Mouse (Mus musculus) embryo, embryonic 9.5 days (tissue): ENCODE data around the gene Ccnd1.

Experiments used
- DNase-seq: peaks from one replicate; pipeline ENCODE4 v3.0.0-alpha.2; 2017; ENCODE audit errors: extremely low spot score

The Ccnd1 gene

DNA sequence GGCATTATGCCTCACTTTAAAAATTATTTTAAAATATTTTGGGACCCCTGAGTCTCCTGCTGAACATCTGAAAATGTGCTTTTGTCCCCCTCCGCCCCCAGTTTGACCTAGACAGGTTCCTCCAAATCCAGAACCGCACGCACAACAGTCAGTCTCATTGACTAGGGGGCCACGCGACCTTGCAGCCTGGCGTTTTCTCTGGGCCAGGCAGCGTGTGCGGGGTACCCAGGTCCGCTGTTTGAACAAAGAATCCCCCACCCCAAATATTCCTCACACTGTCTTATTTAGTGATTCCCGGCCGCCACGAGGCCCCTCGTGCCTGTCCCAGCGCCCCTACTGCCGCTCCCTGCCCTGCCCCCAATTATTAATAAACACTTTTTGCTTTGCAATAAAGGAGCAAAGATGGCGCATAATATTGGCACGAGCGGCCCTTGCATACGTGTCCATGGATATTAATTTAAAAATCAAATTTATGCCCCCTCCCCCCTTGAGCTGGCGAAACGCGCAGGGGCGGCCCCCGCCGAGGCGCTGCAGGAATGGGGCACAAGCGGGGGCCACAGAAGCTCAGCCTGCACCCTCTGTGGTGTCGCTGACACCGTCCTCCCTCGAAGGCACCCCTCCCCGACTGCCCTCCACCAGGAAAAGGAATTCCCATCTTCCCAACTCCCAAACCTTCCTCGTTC lies 923 bp downstream of the Ccnd1 start:
- no peak for DNase-seq

DNA sequence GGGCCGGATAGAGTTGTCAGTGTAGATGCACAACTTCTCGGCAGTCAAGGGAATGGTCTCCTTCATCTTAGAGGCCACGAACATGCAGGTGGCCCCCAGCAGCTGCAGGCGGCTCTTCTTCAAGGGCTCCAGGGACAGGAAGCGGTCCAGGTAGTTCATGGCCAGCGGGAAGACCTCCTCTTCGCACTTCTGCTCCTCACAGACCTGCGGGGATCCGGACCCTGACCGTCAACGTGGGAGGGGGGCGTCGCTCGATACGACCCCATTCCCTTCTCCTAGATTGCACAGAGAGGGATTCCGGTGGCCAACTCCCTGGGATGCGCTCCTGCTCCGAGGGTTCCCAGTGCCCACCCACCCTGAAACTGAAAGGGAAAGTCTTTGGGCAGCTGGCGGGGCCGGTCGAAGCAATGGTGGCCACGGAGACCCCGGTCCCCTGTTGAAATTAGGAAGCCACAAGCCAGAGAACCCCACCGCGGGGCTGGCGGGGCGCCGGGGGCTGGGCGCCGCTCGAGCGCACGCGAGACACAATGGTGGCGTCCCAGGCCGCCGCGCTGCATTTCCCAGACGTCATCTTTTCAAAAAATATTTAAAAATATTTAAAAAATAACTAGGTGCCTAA lies 1.7 kb downstream of the Ccnd1 start:
- peak; percentile 50 for DNase-seq

DNA sequence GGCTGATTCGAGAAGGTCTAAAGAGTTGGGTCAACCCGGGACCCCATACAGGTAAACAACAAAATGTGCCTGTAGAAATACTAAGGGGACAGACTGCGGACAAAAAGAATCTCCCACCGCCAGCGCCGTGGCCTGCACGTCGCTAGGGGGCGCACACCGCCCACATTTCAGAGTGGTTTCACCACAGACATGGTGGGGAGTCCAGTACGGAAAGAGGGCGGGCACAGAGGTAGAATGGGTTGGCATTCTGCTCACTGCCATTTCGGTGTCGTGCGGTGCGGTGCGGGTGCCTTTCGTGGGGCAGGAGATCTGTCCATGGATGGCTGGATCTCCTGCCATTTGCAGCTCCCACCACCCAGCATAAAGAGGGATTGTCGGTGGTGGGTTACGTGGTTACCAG lies 2.2 kb downstream of the Ccnd1 start:
- DNase-seq = peak; percentile 91

DNA sequence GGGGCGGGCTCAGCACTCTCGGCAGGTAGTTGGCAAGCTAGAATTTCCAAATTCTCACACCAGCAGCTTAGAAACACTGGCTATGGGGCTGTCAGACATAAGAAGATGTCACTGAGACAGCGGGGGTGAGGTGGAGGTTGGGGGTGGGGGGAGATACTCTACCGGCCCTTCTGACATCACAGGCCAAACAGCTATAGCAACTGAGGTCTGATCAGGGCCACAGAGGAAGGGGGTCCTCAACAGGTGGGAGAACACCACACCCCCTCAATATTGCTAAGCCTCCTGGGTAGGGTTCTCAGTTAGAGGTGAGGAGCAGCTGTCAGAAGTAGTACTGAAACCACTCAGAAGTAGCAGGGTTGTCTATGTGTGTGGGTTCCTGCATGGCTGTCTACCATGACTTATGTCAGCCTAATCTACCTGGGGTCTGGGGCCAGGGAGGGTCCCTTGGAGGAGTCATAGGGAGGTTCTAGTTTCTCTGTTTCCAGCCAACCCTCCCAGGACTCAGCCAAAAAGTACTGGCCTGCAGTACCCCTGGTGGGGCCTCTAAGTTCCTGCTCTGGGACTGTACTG lies 3.3 kb downstream of the Ccnd1 start:
- DNase-seq = no peak

DNA sequence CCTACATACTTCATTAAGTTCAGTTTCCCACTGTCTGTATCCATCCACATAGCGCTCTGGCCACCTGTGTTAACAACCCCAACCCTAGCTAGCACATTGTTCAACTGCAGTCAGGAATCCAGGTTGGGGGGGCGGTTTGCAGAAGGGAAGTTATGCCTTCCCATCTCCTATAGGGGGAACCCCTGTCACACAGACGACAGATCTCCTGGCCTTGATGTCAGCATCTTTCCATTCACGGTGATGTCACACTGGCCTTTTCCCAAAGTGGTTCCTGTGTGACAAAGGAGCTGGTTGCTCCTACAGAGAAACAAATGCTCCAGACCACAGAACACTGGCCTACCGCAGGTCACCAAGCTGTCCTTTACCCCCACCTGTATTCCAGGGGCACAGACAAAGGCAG lies 4.2 kb downstream of the Ccnd1 start:
- DNase-seq = no peak

DNA sequence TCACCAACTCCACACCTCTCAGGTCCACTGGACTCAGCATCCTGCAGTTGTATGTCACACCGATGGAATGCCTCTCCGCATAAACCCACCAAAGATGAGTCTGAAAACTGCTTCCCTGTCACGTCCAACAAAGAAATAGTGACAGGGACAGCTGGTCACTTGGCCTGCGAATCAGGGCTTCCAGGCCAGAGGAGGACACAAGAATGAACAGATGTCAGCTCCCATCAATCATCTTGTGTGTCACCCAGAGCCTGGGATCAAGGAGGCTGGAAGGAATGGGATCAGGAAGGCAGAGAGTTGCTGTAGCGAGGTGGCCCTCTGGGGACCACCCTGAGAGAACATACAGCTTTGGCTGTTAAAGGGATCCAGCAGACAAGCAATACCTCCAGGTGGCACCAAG lies 4.8 kb downstream of the Ccnd1 start:
- no peak for DNase-seq

DNA sequence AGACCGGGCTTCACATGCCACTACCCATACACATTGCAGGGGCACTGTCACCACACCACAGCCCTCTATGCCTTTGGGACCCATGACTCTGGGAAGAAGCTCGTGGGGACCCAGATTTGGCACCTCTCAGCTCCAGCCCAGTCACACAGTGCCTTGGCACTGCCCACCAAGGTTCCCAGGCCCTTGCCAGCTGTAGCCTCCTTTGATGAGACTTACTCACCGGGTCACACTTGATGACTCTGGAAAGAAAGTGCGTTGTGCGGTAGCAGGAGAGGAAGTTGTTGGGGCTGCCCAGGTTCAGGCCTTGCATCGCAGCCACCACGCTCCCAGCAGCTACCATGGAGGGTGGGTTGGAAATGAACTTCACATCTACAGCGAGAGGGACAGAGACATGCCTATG lies 5.9 kb downstream of the Ccnd1 start:
- DNase-seq = no peak

DNA sequence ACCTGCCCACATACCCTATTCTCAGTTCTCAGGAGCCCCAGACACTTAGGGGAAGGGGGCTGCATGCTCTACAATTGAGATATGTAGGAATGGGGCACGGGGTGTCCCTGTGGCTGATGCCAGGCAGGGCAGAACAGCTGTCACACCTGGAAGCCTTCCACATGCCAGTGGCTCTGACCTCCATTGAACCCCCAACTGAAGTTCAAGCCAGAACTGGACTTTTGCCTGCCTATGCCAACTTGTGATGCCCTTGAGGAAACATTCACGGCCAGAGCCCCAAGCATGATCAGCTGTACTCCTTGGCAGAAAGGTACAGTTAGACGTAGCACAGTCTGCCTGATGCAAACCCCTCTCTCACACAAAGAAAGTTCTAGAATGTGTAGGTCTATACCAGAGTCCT lies 6.4 kb downstream of the Ccnd1 start:
- no peak for DNase-seq

DNA sequence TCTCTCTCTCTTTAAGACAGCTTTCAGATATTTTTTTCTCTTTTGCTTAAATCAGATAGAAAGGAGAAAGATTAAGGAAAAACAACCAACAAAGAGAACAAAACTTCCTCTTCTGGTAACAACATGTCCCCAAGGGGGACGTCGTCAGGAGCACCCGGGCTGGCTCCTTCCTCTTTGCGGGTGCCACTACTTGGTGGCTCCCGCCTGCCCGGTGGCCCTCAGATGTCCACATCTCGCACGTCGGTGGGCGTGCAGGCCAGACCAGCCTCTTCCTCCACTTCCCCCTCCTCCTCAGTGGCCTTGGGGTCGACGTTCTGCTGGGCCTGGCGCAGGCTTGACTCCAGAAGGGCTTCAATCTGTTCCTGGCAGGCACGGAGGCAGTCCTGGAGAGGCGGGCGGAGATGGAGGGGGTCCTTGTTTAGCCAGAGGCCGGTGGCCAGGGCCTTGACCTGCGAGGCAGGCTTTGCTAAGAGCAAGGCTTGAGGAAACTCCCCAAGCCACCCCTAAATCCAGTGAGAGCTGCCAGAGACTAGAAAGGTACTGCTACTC lies 7.3 kb downstream of the Ccnd1 start:
- DNase-seq = no peak

DNA sequence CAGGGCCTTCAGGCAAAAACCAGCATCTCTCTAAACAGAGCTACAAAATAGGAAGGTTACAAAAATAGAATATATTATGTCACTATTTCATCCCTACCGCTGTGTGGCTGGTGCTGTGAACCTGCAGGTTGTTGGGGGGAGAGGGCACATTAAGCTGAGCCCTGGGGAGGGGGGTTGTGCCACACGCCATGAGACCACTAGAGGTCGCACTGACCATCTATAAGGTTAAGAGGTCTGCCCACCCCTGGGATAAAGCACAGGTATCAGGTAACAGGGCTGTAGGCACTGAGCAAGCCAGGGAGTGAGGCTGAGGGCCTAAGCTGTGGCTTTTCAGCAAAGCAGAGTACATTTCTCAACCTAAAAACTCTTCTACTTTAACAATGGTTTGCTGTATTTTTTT lies 7.9 kb downstream of the Ccnd1 start:
- DNase-seq = peak; percentile 66

DNA sequence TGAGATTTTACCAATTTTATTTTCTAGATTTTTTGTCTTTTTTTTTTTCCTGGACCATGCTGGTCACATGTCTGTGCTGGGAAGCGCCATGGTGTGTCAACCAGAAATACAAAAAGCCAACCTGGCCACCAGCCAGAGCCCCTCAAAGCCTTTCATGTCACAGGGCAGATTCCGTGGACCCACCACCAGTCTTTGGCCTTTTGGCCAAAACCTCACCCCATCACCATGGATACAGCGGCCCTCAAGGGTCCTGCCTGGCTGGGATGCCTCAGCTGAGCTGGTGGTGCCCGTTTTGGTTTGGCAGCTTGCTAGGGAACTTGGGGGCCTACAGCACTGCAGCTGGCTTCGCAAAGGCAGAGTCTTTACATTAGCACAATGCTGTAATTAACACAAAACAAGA lies 9.8 kb downstream of the Ccnd1 start:
- no peak for DNase-seq

DNA sequence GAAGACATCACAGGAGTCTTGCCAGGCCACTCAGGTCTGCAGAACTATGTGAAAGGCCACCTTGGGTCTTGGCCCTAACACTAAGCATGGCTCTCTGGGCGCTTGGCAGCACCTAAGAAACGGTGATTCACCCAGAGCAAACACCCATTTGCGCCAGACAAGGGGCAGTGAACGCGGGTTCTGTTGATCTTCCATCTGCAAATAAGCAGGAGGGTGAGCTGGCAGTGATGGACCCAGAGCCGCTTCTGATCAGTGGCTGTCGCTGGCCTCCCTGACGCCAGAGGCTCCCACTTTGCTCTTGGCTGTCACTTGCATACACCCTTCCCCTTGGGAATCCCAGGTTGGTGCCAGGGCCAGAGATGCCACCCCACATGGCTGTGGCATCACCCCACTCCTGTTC lies 10.2 kb downstream of the Ccnd1 start:
- DNase-seq = no peak

DNA sequence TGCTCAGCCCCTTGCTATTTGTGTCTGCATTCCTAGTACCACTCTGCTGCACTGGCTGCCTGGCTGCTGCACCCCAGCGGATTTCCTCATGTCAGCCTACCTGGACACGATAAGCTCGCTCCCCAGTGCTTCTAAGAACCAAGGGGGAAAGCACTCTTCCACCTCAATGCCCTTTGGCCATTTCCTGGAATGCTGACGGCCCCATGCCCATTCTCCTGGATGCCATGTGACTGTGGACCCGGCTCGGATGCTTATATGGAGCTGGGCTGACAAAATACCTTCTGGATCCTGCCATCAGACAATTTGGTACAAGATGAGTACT lies 10.9 kb downstream of the Ccnd1 start:
- no peak for DNase-seq

DNA sequence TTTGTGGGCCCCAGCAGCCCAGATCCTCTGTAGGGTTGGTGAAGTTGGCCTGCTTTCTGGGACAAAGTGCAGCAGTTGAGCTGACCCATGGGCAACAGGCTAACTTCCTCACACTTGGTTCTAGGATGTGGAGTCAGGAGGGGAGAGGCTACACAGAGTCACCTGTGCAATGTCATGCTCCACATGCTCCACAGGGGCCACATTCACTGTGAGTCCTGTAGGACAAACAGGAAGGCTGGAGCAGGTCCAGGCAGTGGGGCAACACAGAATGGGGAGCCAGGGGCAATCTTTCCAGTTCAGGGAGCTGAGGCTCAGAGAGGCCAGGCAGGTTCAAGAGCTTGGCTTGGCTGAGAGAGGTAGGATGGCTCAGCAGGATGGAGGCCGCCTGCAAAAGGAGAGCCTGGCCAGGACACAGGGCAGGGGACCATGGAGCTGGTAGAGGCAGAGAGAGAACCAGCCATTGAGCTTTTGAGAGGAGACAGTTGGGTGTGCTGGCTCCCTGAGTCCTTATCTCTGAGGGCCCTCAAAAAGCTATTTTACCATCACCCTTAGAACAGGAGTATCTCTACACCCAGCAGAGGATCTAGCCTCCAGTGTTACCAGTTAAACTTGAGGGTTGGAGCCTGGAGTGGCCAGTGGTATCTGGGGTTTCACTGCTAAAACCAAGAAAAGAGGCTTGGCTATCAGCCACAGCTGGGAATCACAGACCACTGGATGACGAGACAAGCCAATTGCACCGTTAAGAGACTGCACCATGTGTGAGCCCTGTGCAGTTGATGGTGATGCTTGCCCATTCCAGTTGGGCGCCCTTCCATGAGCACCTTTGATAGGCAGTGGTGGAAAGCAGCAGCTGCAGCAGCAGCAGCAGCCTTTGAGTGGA lies 11.5 kb downstream of the Ccnd1 start:
- DNase-seq = no peak

DNA sequence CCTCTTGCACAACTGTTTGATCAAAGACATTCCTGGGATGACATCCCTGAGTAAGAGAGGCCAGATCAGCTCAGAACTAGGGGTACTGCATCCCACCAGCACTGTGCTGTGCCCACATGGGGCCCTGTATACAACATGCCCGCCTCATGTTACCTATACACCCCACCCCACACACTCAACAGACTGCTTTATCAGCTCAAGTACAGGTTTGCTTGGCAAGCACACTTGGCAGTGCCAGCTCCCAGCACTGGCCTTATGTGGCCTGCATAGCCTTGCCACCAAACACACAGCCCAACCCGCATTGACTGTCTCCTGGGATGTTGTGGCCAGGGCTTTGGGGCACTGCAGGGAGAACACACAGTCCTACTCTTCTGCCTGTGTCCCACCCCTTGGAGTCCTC lies 12.1 kb downstream of the Ccnd1 start:
- no peak for DNase-seq

DNA sequence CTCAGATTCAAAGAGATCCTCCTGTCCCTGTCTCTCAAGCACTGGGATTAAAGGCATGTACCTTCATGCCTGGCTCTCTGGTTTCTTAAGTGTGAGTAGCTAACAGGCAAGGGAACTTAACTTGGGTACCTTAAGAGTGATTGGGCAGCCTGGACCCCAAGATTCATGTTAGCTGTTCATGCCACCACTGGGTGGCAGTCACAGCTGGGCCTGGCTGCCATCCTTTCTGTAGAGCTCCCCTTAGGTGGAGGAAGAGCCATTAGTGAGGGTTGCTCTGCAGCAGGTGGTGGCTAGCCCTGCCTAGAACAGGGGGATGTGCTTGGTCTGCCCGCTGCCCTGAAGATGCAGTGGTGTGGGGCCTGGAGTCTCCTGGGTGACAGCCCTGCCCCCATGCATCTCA lies 20.9 kb downstream of the Ccnd1 start:
- no peak for DNase-seq

DNA sequence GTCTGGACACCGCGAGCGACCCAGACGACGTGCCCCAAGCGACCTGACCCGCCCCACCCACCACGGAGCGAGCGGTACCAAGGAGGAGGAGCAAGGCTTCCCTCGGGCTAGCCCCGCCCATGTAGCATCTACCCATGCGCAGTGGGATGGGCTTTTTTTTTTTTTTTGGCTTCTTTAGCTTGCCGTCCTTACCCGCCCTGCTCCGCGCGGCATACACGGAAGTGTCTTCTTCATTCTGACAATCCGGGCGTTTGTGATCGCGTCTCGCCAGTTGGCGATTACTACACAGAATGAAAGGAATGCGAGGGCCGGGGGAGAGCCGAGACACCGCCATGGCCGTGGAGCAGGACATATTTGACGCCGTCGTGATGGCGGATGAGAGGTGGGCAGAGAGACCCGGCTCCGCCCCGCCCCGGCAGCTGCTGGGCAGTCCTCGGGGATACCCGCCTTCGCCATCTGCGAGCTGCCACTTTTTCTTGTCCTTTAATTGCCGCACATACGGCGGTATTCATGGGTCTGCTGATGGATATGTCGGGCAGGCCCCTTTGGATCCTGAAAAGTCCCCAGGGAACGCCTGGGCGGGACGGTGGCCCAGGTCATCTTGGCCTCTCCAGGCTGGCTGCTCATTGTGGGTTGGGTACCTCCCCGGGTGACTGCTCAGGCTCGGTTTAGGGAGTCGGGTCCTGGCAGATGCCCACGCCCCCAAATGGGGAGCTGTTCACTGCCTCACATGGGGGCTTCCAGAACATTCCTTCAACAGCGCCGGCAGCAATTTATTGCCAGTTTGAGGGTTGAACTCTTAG lies 24.6 kb downstream of the Ccnd1 start, which contains the start of gene LTO1:
LTO1 (plus strand) TSS at position 153 of the 803 bp plus-strand sequence.
- peak; percentile 95 for DNase-seq

DNA sequence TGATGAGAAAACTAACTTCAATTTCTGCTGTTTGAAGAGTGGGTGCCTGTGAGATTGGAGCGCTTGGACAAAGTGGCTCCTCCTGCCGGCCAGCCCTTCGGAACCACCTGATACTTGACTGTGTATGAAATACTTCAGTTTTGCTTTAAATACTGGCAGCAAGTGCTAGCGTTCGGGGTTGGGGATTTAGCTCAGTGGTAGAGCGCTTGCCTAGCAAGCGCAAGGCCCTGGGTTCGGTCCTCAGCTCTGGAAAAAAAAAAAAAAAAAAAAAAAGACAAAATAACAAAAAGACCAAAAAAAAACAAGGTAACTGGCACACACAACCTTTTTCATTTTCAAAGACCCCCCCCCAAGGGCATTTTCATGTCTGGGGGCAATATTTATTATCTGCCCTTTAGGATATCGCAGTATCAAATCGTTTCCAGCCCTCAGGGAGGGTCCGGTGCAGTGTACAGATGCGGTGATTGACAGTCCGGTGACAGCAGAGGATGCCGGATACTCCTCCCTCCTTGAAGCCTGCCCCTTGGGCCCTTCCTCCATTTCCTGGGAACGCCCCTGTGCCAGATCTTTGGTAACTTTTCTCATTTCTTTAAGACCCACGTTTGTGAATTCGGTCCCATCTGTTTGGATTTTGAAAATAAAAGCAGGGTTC lies 25.3 kb downstream of the Ccnd1 start:
- no peak for DNase-seq

DNA sequence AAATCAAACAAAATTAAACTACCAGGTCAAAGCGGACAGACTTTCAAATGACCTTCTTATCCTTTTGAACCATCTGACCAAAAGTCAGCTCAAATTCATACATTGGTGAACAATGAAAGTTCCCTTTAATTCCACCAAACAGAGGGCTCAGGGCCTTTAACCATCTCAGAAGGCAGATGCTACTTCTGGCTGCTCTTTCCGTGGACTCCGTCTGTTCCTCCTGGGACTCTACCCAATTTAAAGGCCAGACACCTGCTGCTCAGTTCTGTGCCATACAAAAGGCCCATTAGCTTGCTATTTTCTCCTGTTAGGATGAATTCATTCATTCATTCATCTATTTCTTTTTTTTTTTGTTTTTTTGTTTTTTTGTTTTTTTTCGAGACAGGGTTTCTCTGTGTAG lies 26.8 kb downstream of the Ccnd1 start:
- no peak for DNase-seq

DNA sequence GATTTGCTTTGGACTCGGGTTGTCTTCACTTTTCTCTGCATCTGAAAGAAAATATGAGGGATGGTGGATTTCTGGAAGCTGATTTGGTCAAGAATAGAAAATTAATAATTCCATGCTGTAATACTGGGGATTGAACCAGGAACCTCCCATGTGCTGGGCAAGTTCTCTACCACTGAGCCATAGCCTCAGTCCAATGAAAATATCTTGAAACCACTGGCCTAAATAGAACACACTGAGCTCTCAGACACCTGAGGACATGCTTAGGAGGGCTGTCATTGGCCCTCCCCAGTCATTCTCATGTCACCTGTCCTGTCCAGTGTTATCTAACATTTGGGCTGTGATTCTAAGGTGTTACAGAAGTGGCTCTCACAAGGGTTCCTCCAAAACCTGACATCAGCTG lies 28.6 kb downstream of the Ccnd1 start:
- DNase-seq = no peak

DNA sequence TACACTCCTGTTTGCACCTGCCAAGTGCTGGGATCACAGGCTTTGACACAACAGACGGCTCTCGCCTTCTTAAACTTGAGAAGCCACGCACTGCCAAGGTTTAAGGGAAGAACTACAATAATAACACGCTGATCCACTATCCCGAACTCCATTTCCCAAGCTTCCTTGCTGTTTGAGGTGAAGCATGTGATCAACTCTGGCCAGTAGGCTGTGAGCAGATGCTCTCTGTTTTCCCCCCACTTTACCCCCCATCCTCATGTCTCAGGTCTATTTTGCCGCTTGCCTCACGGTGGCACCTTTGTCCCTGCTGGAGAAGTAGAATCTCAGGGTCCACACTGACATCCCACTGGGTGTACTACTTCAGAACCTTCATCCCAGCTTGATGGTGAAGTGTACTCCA lies 31.0 kb downstream of the Ccnd1 start:
- no peak for DNase-seq
